Mouse (Mus musculus) neural tube, embryonic 14.5 days (tissue): ENCODE data around the gene Cadps2. TPM values are rescaled to one million over a fixed set of nuclear protein-coding genes. Genes with fewer than 3 reads are reported as not detected.

ENCODE experiments used
- ATAC-seq: fragments of 200-750 bp; cut with Nextera tagmentation; 2 replicates; pipeline ENCODE4 v1.8.0; 2017; ENCODE audit warnings: low read depth, mild to moderate bottlenecking, moderate TSS enrichment, moderate library complexity
- H3K27ac ChIP-seq: fragments of 300-500 bp; sonication (generic); 2 replicates; pipeline ENCODE4 v1.5.1; 2014; ENCODE audit warnings: low read depth, mild to moderate bottlenecking, control low read depth, low read length, moderate library complexity, mixed read lengths
- H3K27me3 ChIP-seq: fragments of 300-500 bp; sonication (generic); 2 replicates; pipeline ENCODE4 v1.6.1; 2014; ENCODE audit warnings: low read length; ENCODE audit not compliant: control insufficient read depth, insufficient read depth
- H3K36me3 ChIP-seq: fragments of 300-500 bp; sonication (generic); 2 replicates; pipeline ENCODE4 v1.6.1; 2014; ENCODE audit warnings: low read length, mixed read lengths; ENCODE audit not compliant: control insufficient read depth, insufficient read depth
- H3K4me1 ChIP-seq: fragments of 300-500 bp; sonication (generic); 2 replicates; pipeline ENCODE4 v1.6.1; 2014; ENCODE audit warnings: low read length; ENCODE audit not compliant: control insufficient read depth, insufficient read depth
- H3K4me2 ChIP-seq: fragments of 300-500 bp; sonication (generic); 2 replicates; pipeline ENCODE4 v1.6.1; 2014; ENCODE audit warnings: mild to moderate bottlenecking, low read depth, low read length, control low read depth
- H3K4me3 ChIP-seq: fragments of 300-500 bp; sonication (generic); 2 replicates; pipeline ENCODE4 v1.5.1; 2014; ENCODE audit warnings: low read depth, low read length, control low read depth, mixed read lengths
- H3K9ac ChIP-seq: fragments of 300-500 bp; sonication (generic); replicated peaks from 2 replicates; pipeline ENCODE4 v1.6.1; 2014; ENCODE audit warnings: low read depth, mild to moderate bottlenecking, control low read depth, low read length, mixed read lengths
- H3K9me3 ChIP-seq: fragments of 300-500 bp; sonication (generic); 2 replicates; pipeline ENCODE4 v1.6.1; 2016; ENCODE audit warnings: low read length; ENCODE audit not compliant: control insufficient read depth
- WGBS: fragments of 180-500 bp; shearing (Covaris S2); extraction: QIAGEN DNeasy Blood & Tissue Kit; methylation state at CpG from one replicate; pipeline ENCODE4 v1.1.7; 2014; 5-methylcytosine and 5-hydroxymethylcytosine counted together
- polyA plus RNA-seq: library from polyadenylated mRNA; unstranded; fragments of >200 nt; fragmentation: Nextera tagmentation; extraction: Ambion mirVana; gene quantifications from 2 replicates; pipeline ENCODE4 v1.2.1, GENCODE M21; 2014

Cadps2 gene
- polyA plus RNA-seq: 11.8 and 14.2 TPM in 2 replicates

DNA sequence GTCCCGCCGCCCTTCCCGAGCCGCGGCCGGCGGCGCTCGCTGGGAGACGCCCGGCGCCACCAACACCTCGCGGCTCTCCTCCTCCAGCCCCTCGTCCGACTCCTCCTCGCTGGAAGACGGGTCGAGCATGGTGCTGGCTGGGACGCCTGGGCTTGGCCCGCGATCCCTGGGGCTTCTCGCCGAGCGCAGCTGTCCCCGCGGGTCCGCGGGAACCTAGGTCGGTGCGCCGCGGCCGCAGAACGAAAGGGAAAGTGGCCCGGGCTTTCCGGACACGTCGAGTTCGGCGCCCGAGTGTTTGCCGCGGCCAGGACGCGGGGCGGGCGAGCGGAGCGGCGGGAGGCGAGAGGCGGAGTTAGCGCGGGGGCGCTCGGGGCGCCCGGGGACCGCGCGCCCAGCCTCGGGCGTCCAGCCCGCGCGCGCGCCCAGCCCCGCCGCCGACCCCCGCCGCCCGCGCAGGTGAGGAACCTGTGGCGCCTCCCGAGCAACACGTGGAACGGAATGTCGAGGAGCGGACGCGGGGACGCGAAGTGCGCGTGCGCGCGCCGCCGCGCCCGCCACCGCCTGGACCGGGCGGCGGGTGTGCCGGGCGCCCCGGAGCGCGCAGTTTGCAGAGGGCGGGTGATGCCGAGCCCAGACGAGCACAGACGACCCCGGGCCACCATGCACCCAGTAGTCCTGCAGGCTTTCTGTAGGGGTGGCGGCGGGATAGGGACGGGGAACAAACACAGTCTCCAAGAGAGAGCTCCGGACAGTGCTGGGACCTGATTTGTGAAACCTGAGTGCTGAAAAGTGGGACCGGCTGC lies at the start of gene Cadps2:
Cadps2 (minus strand) TSS at position 413 of the 803 bp plus-strand sequence.
- Histone ChIP-seq H3K4me3 (peak within 1 kb of the TSS; percentile 69), H3K27me3 (peaks cover 14% of the 10 kb centered on the region), H3K9ac (peak within 1 kb of the TSS; percentile 61), H3K4me1 (0 out of 2 replicates have a peak, but pooled peaks cover 6% of the 10 kb centered on the region), H3K27ac (no peak within 1 kb of the TSS), H3K36me3 (no peaks in the 10 kb centered on the region), H3K4me2 (peak within 1 kb of the TSS; percentile 96), H3K9me3 (no peaks in the 10 kb centered on the region)
- peak; percentile 80 for ATAC-seq
- WGBS: under 1% methylated on average over 94 of the region's 114 CpGs

DNA sequence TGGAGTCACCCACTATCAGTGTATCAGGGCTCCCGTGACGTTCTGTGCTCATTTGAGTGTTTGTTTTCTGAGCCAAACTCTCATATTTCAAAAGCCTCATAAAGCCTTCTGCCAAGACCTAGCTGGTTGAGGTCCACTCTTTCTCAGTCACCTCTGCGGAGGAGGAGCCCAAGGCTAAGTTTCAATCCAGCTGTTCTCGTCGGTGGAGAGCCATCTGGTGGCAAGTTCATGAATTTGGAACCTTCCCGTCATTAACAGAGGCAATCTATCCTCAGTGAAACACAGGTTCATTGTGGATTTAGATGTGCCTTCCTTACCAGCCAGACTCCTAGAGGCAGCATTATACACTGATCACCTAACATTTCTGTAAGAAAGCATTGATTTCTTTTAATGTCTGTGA lies 47.2 kb upstream of the Cadps2 start:
- no peak overlapping the region for H3K4me2 ChIP-seq
- no peaks in the 10 kb centered on the region for H3K4me1 ChIP-seq
- no peaks in the 10 kb centered on the region for H3K27me3 ChIP-seq
- H3K9ac ChIP-seq: no peak overlapping the region
- no peak overlapping the region for H3K27ac ChIP-seq
- WGBS: 15% methylated on average over 6 of the region's 6 CpGs
- H3K36me3 ChIP-seq: no peaks in the 10 kb centered on the region
- no peak overlapping the region for H3K4me3 ChIP-seq
- ATAC-seq: peak; percentile 86; the same call in 1 of the 2 replicates
- no peaks in the 10 kb centered on the region for H3K9me3 ChIP-seq

DNA sequence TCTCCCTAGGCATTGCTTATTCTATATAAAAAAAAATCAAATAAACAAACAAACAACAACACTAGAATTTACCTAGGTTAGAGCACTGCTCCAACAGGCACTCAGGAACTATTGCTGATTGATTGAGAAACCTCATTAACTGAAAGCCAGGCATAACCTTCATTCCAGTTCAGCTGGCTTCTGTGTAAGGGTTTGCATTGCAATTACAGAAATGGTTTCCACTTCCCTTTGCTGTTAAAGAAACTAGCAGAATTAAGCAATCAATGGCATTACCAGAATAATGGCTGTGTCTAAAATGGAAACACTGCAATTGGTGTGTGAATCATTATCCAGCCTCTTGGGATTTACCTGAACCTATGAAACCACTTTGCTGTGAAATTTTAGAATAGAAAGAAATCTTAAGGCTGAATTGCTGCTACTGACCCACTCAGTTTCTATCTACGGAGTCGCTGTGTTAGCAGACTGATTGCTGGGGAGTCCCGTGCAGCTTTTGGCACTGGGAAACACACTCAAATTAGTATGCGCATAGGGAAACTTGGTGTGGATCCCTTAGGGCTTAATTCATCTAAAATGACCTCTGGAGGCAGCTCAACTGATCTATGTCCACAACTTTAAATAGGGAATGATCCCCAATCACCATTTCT lies 37.7 kb upstream of the Cadps2 start:
- no peak overlapping the region for H3K4me2 ChIP-seq
- no peak overlapping the region for H3K27ac ChIP-seq
- H3K4me3 ChIP-seq: no peak overlapping the region
- H3K4me1 ChIP-seq: no peaks in the 10 kb centered on the region
- no peak overlapping the region for H3K9ac ChIP-seq
- no peaks in the 10 kb centered on the region for H3K9me3 ChIP-seq
- H3K36me3 ChIP-seq: no peaks in the 10 kb centered on the region
- ATAC-seq: peak; percentile 70
- H3K27me3 ChIP-seq: no peaks in the 10 kb centered on the region
- WGBS: 50% methylated on average over 4 of the region's 4 CpGs

DNA sequence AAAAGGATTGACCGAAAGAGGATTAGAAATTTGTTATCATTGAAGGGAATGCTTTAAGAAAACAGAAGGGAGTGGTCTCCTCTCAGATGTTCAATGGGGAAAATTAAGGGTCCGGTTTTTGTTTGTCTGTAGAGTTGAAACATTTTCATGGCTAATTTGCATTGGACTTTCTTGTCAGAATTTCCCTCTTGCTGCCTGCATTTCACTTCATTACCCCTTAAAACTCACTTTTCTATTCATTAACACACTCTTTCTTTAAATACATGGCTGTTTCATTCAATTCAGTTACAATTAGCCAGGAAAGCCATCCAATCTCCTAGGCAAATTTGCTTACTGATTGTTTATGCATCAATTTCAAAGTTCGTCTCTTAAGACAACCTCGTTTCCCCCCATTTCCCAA lies 37.1 kb upstream of the Cadps2 start:
- 64% methylated on average over 4 of the region's 4 CpGs for WGBS
- Histone ChIP-seq H3K9ac (no peak overlapping the region), H3K9me3 (no peaks in the 10 kb centered on the region), H3K4me1 (no peaks in the 10 kb centered on the region), H3K4me3 (no peak overlapping the region), H3K27ac (no peak overlapping the region; the same call in 1 of the 2 replicates), H3K36me3 (no peaks in the 10 kb centered on the region), H3K27me3 (no peaks in the 10 kb centered on the region), H3K4me2 (no peak overlapping the region)
- ATAC-seq: 0 out of 2 replicates have a peak, but pooled peaks have one; percentile 28

DNA sequence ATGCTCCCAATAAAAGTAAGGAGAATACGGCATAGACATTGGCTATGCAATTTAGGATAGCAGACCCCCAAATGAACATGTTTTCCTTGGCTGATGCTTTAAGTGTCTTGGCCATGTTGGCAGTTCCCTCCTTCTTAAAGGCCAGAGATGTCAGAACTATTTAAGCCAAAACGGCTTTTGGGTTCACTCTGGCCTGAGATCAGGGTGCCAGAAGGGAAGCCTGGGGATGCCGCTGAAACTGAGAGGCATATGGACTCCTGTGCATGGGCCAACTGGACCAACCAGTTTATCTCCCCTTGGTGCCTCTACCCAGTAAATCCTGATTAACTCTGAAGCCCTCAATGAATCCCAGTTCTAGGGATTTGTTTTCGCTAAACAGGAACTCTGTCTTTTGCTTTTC lies 34.6 kb upstream of the Cadps2 start:
- WGBS: 86% methylated on average over 4 of the region's 4 CpGs
- Histone ChIP-seq H3K27ac (no peak overlapping the region), H3K4me2 (no peak overlapping the region), H3K27me3 (no peaks in the 10 kb centered on the region), H3K9ac (no peak overlapping the region), H3K4me1 (no peaks in the 10 kb centered on the region), H3K9me3 (no peaks in the 10 kb centered on the region), H3K36me3 (no peaks in the 10 kb centered on the region), H3K4me3 (no peak overlapping the region)
- no peak for ATAC-seq

DNA sequence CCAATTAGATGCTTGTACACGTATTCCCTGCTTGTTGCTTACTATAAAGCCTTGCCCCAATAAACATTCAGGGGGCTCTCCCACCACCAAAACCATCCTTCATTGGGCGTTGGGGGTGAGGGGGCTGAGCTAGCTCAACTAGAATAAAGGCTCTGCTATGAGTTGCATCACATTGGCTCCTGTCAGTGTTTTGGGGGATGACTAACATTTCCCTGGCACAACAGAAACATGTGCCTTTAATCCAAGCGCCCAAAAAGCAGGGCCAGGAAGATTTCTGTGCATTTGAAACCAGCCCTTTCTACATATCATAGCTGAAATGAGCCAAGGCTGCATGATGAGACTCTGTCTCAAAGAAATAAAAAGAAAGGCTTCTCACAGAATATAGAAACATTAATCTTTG lies 34.0 kb upstream of the Cadps2 start:
- no peak for ATAC-seq
- Histone ChIP-seq H3K4me2 (no peak overlapping the region), H3K9ac (no peak overlapping the region), H3K27me3 (no peaks in the 10 kb centered on the region), H3K4me1 (no peaks in the 10 kb centered on the region), H3K9me3 (no peaks in the 10 kb centered on the region), H3K4me3 (no peak overlapping the region), H3K27ac (no peak overlapping the region), H3K36me3 (no peaks in the 10 kb centered on the region)
- WGBS: 82% methylated on average over 3 of the region's 3 CpGs

DNA sequence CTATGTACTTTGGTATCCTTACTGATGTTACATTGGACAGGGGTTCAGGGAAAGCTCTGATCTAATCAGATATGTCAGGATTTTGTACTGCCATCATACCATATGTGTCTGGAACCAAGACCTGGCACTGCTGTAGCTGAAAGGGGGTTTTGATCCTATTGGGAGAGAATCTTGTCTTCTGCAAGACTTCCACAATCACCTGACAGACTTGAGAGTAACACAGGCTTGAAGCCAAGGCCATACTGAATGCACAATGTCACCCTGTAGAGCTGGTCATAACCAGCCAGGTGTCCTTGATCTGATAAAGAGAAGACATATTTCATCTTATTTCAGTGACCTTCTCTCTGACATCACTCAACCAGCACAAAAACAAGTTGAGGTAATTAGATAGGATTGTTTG lies 30.8 kb upstream of the Cadps2 start:
- Histone ChIP-seq H3K27me3 (no peaks in the 10 kb centered on the region), H3K9ac (no peak overlapping the region), H3K4me3 (no peak overlapping the region), H3K4me1 (no peaks in the 10 kb centered on the region), H3K4me2 (no peak overlapping the region), H3K27ac (no peak overlapping the region), H3K9me3 (no peaks in the 10 kb centered on the region), H3K36me3 (no peaks in the 10 kb centered on the region)
- no peak for ATAC-seq

DNA sequence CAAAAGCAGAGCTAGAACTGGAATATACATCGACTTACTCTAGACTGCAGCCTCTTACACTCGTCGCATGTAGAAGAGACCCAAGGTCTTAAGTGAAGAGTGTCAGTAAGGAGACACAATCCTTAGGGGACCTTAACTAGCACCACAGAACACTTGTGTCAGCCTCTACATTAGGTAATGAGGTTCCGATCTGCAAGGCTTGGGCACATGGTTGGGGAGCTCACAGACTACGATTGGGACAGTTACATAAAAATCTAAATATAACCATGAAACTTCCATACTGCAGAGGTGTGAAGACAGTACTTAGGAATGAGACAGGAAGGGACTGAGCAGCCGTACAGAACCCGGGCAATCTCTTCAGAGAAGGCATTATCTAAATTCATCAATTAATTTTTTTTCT lies 27.1 kb upstream of the Cadps2 start:
- Histone ChIP-seq H3K36me3 (no peaks in the 10 kb centered on the region), H3K9ac (no peak overlapping the region), H3K27me3 (no peaks in the 10 kb centered on the region), H3K27ac (no peak overlapping the region), H3K4me1 (no peaks in the 10 kb centered on the region), H3K4me2 (no peak overlapping the region), H3K4me3 (no peak overlapping the region), H3K9me3 (no peaks in the 10 kb centered on the region)
- 93% methylated on average over 7 of the region's 7 CpGs for WGBS
- ATAC-seq: no peak

DNA sequence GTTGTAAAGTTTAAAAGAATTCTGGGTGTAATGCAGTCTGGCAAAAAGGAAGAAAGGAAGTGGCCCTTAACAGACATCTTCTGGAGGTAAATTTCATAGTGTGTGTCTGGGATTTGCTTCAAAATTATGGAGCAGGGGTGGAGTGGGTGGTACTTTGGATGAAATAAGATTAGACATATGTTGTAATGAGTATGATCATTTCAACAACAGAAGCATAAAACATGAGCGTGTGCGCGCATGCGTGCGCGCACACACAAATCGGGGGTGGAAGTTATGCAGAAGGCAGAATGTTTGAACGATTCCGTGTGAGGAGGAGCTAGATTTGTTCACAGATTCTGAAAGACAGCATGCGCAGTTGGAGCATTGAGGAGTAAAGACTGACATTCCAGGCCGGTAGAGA lies 14.2 kb upstream of the Cadps2 start:
- no peak overlapping the region for H3K27ac ChIP-seq
- H3K9ac ChIP-seq: no peak overlapping the region
- no peaks in the 10 kb centered on the region for H3K27me3 ChIP-seq
- no peak overlapping the region for H3K4me3 ChIP-seq
- no peaks in the 10 kb centered on the region for H3K4me1 ChIP-seq
- H3K36me3 ChIP-seq: no peaks in the 10 kb centered on the region
- no peak for ATAC-seq
- H3K9me3 ChIP-seq: no peaks in the 10 kb centered on the region
- no peak overlapping the region for H3K4me2 ChIP-seq
- WGBS: 95% methylated on average over 11 of the region's 11 CpGs
